Mouse (Mus musculus): ENCODE data around the gene Smarcal1. TPM values are rescaled to one million over a fixed set of nuclear protein-coding genes. Genes with fewer than 3 reads are reported as not detected.

Smarcal1 gene
- polyA plus RNA-seq, 1 experiment, result 44.8 TPM

DNA sequence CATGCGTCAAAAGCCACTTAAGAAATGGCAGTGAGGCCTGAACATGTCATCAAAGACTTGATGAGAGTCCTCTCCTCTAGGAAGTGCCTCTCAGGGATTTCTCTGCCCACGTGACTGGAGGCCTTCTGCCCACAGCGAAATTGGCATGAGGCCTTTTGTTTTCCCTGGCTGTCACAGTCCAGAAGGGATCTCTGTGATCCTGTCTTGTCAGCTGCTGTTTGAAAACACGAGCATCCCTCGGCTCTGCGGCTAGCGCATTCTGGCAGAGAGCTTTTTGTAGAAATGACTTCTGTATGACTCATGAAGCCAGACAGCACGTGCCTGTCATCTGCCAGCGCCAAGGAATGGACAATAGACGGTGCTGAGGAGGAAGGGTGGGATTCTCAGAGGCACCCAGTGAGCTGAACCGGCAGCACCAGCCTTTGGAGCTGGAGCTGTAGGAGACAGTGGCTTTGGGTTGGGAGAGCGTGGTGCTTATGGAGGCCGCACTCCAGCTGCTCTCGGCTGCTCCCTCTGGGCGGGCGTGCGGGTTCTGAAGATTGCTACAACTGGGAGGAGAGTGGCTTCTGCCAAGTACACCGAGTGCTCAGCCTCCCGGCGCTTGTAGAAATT, 10.4 kb downstream of the Smarcal1 start:
- Histone ChIP-seq H3K9me3 (replicated peaks; ENCODE audit: control insufficient read depth, insufficient read depth, low read length, poor library complexity, severe bottlenecking) (no peaks in the 10 kb centered on the region), H3K4me1 (ENCODE audit: control insufficient read depth, insufficient read depth, low read length) (no peaks in the 10 kb centered on the region), H3K36me3 (ENCODE audit: control insufficient read depth, insufficient read depth, low read length, poor library complexity, severe bottlenecking) (peaks cover 11% of the 10 kb centered on the region), H3K4me3 (ENCODE audit: low read depth, low read length) (no peak overlapping the region), H3K27me3 (ENCODE audit: control insufficient read depth, insufficient read depth, low read length, poor library complexity, severe bottlenecking) (no peaks in the 10 kb centered on the region), H3K9ac (ENCODE audit: low read depth, poor library complexity, severe bottlenecking) (no peak overlapping the region), H3K27ac (ENCODE audit: insufficient read depth, low read length) (no peak overlapping the region)
- TF ChIP-seq CTCF (IDR thresholded peaks at IDR 0.05; ENCODE audit: low read depth, low read length) (no peak), POLR2A (IDR thresholded peaks at IDR 0.05; ENCODE audit: insufficient read depth, low read length) (no peak), EP300 (IDR thresholded peaks at IDR 0.05; ENCODE audit: insufficient read depth, low read depth, low read length) (no peak)

DNA sequence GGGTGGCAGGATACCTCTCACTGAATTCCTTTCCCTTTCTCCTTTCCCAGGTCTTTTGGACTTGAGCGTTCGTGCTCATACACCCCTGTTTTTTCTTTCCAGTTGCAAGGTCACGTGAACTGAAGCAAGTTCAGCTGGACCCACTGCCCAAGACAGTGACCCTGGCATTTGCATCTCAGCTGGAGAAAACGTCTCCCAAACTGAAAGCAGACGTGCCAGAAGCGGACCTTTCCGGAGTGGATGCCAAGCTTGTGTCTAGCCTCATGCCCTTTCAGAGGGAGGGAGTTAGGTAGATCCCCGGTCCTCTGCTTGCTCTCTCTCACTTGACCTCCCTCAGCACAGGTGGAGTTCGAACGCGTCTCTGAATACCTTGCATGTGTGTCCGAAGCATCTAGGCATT, 12.6 kb downstream of the Smarcal1 start:
- Histone ChIP-seq H3K4me3 (ENCODE audit: low read depth, low read length) (no peak overlapping the region), H3K36me3 (ENCODE audit: control insufficient read depth, insufficient read depth, low read length, poor library complexity, severe bottlenecking) (peaks cover 11% of the 10 kb centered on the region), H3K4me1 (ENCODE audit: control insufficient read depth, insufficient read depth, low read length) (no peaks in the 10 kb centered on the region), H3K9me3 (replicated peaks; ENCODE audit: control insufficient read depth, insufficient read depth, low read length, poor library complexity, severe bottlenecking) (no peaks in the 10 kb centered on the region), H3K27me3 (ENCODE audit: control insufficient read depth, insufficient read depth, low read length, poor library complexity, severe bottlenecking) (no peaks in the 10 kb centered on the region), H3K27ac (ENCODE audit: insufficient read depth, low read length) (no peak overlapping the region), H3K9ac (ENCODE audit: low read depth, poor library complexity, severe bottlenecking) (no peak overlapping the region)
- TF ChIP-seq CTCF (IDR thresholded peaks at IDR 0.05; ENCODE audit: low read depth, low read length) (no peak), POLR2A (IDR thresholded peaks at IDR 0.05; ENCODE audit: insufficient read depth, low read length) (no peak), EP300 (IDR thresholded peaks at IDR 0.05; ENCODE audit: insufficient read depth, low read depth, low read length) (no peak)

DNA sequence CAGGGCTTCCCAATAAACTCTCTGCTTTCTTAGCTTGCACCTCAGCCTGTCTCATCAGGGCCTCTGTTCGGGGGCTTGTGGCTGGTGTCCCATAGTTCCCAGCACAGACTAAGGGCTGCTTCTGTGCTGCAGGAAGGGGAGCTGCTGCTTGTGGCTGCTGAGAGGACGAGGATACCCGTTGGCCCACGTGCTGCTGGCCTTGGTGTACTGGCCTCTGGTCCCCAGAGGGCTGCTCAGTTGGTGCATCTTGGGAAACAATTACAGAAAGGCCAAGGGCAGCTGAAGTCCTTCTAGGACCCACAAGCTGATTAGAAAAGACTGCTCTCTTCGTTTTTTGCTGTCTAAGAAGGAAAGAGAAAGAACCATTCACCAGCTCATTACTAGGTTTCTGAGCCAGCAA, 13.2 kb downstream of the Smarcal1 start:
- Histone ChIP-seq H3K36me3 (ENCODE audit: control insufficient read depth, insufficient read depth, low read length, poor library complexity, severe bottlenecking) (peaks cover 11% of the 10 kb centered on the region), H3K9me3 (replicated peaks; ENCODE audit: control insufficient read depth, insufficient read depth, low read length, poor library complexity, severe bottlenecking) (no peaks in the 10 kb centered on the region), H3K9ac (ENCODE audit: low read depth, poor library complexity, severe bottlenecking) (no peak overlapping the region), H3K27me3 (ENCODE audit: control insufficient read depth, insufficient read depth, low read length, poor library complexity, severe bottlenecking) (no peaks in the 10 kb centered on the region), H3K27ac (ENCODE audit: insufficient read depth, low read length) (no peak overlapping the region), H3K4me3 (ENCODE audit: low read depth, low read length) (no peak overlapping the region), H3K4me1 (ENCODE audit: control insufficient read depth, insufficient read depth, low read length) (no peaks in the 10 kb centered on the region)
- no peak for TF ChIP-seq EP300 (IDR thresholded peaks at IDR 0.05; ENCODE audit: insufficient read depth, low read depth, low read length)
- no peak for TF ChIP-seq CTCF (IDR thresholded peaks at IDR 0.05; ENCODE audit: low read depth, low read length)
- TF ChIP-seq POLR2A (IDR thresholded peaks at IDR 0.05; ENCODE audit: insufficient read depth, low read length), result no peak

DNA sequence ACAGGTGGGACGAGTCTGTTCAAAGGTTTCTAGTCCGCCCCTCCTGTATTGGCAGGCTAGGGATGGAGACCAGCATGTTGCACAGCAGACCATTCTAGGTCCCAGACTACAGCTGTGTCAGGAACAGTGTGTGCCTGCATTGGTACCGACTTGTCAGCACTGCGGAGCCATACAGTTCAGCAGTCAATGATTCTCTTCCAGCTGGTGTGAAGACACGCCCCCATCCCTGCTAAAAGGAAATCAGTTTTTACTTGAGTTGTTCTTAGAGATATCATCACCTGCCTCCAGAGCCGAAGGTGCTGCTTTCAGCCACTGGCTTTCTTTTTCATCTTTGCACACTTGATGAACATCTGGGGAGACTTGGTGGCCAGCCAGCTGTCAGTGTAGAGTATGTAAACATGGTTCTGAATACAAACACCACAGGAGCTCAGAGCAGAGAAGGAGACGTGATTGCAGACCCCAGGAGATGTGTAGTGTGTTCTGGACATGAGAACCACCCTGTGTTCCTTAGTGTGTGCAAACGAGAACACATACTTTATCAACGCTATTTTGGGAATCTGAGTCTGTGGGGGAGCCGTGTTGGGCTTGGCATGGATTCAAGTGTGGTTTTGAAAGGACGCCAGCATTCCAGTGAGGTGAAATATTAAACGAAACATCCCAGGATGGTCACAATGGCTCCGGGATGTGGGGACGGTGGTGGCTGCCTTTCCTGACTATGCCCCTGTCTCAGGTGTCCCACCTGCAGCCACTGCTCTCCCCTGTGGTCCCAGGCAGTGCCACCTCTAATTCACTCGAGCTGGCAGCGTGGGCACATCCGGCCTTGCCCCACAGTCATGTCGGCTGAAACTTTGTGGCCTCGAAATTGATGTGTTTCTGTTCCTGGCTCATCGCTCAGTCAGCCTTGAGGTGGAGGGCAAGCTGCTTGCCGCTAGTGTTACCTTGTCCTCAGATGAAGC, 16.4 kb downstream of the Smarcal1 start:
- H3K27ac ChIP-seq (ENCODE audit: insufficient read depth, low read length), result no peak overlapping the region
- no peaks in the 10 kb centered on the region for H3K9me3 ChIP-seq (replicated peaks; ENCODE audit: control insufficient read depth, insufficient read depth, low read length, poor library complexity, severe bottlenecking)
- TF ChIP-seq POLR2A (IDR thresholded peaks at IDR 0.05; ENCODE audit: insufficient read depth, low read length), result no peak
- TF ChIP-seq CTCF (IDR thresholded peaks at IDR 0.05; ENCODE audit: low read depth, low read length), result no peak
- TF ChIP-seq EP300 (IDR thresholded peaks at IDR 0.05; ENCODE audit: insufficient read depth, low read depth, low read length), result no peak
- H3K27me3 ChIP-seq (ENCODE audit: control insufficient read depth, insufficient read depth, low read length, poor library complexity, severe bottlenecking), result no peaks in the 10 kb centered on the region
- H3K9ac ChIP-seq (ENCODE audit: low read depth, poor library complexity, severe bottlenecking), result no peak overlapping the region
- H3K4me3 ChIP-seq (ENCODE audit: low read depth, low read length), result no peak overlapping the region
- peaks cover 4% of the 10 kb centered on the region for H3K36me3 ChIP-seq (ENCODE audit: control insufficient read depth, insufficient read depth, low read length, poor library complexity, severe bottlenecking)
- H3K4me1 ChIP-seq (ENCODE audit: control insufficient read depth, insufficient read depth, low read length), result no peaks in the 10 kb centered on the region

DNA sequence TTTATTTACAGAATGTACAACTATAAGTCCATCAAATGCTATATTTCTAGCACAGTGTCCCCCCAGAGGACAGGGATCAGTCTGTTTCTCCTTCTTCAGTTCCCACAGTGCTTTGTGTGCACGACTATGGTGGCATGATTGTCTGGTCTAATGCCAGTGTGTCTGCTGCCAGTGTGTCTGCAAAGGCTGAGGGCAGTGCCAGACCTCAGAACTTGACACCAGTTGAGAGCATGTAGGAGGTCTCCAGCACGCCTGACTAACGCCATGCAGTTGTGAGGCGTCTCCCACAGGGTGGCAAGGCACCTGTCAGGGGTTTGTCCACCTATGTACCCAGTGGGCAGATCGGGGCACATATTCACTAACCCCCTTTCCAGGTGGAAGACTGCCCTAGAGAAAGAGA, 17.7 kb downstream of the Smarcal1 start:
- Histone ChIP-seq H3K4me1 (ENCODE audit: control insufficient read depth, insufficient read depth, low read length) (no peaks in the 10 kb centered on the region), H3K4me3 (ENCODE audit: low read depth, low read length) (no peak overlapping the region), H3K36me3 (ENCODE audit: control insufficient read depth, insufficient read depth, low read length, poor library complexity, severe bottlenecking) (peaks cover 2% of the 10 kb centered on the region), H3K9me3 (replicated peaks; ENCODE audit: control insufficient read depth, insufficient read depth, low read length, poor library complexity, severe bottlenecking) (no peaks in the 10 kb centered on the region), H3K27me3 (ENCODE audit: control insufficient read depth, insufficient read depth, low read length, poor library complexity, severe bottlenecking) (no peaks in the 10 kb centered on the region), H3K27ac (ENCODE audit: insufficient read depth, low read length) (no peak overlapping the region), H3K9ac (ENCODE audit: low read depth, poor library complexity, severe bottlenecking) (no peak overlapping the region)
- TF ChIP-seq POLR2A (IDR thresholded peaks at IDR 0.05; ENCODE audit: insufficient read depth, low read length), result no peak
- no peak for TF ChIP-seq CTCF (IDR thresholded peaks at IDR 0.05; ENCODE audit: low read depth, low read length)
- no peak for TF ChIP-seq EP300 (IDR thresholded peaks at IDR 0.05; ENCODE audit: insufficient read depth, low read depth, low read length)

DNA sequence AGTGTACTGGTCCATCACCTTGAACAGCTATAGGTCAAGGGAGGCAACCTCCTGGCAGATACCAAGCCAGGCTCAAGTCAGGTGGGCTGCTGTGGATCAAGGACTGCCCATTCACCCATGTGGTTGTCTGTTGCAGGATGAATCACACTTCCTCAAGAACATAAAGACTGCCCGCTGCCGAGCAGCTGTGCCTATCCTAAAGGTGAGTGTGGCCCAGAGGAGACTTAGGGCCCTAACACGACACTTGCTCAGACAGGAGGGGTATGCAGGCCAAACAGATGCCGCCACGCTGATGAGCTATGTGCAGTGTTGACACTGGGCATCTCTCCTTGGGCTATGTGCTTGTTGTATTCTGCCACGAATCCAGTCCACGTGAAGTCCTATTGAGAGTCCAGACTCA, 18.2 kb downstream of the Smarcal1 start:
- peaks cover 2% of the 10 kb centered on the region; the same call in 1 of the 2 replicates for H3K36me3 ChIP-seq (ENCODE audit: control insufficient read depth, insufficient read depth, low read length, poor library complexity, severe bottlenecking)
- H3K9me3 ChIP-seq (replicated peaks; ENCODE audit: control insufficient read depth, insufficient read depth, low read length, poor library complexity, severe bottlenecking), result no peaks in the 10 kb centered on the region

More for the DNA sequence above, 18.2 kb downstream of the Smarcal1 start:
- H3K4me1 ChIP-seq (ENCODE audit: control insufficient read depth, insufficient read depth, low read length), result no peaks in the 10 kb centered on the region
- no peaks in the 10 kb centered on the region for H3K27me3 ChIP-seq (ENCODE audit: control insufficient read depth, insufficient read depth, low read length, poor library complexity, severe bottlenecking)
- no peak overlapping the region for H3K4me3 ChIP-seq (ENCODE audit: low read depth, low read length)
- H3K9ac ChIP-seq (ENCODE audit: low read depth, poor library complexity, severe bottlenecking), result no peak overlapping the region
- TF ChIP-seq CTCF (IDR thresholded peaks at IDR 0.05; ENCODE audit: low read depth, low read length) (no peak), EP300 (IDR thresholded peaks at IDR 0.05; ENCODE audit: insufficient read depth, low read depth, low read length) (no peak), POLR2A (IDR thresholded peaks at IDR 0.05; ENCODE audit: insufficient read depth, low read length) (no peak)
- no peak overlapping the region for H3K27ac ChIP-seq (ENCODE audit: insufficient read depth, low read length)

All from ES-Bruce4 (cell line).